Mouse (Mus musculus) heart, adult 8-10 months (tissue): Measurements from ENCODE around the gene Mgst3. TPM values are rescaled to one million over a fixed set of nuclear protein-coding genes. Genes with fewer than 3 reads are reported as not detected.
A peak's percentile ranks its signal among the peaks of the same experiment; 100 is the strongest.

Experiments used
- DNase-seq: peaks from one replicate; pipeline ENCODE4 v3.0.0; 2022; ENCODE audit warnings: low spot score
- total RNA-seq, 4 experiments: library from RNA; stranded (reverse); gene quantifications; 2 replicates each; pipeline ENCODE4 v1.2.4; 2022

The Mgst3 gene
- 100 to 1,000 TPM; 345 to 380 (median 359) TPM for total RNA-seq

- peak; percentile 97 for DNase-seq
These were observed at the start of gene Mgst3 for GRCm38 (mm10) chr1:167393683-167394492. Mgst3 (minus strand) TSS chr1:167393841.

- DNase-seq, result no peak
These were observed 44.7 kb upstream of the Mgst3 start for GRCm38 (mm10) chr1:167438231-167438885.

- no peak for DNase-seq
These were observed 43.5 kb upstream of the Mgst3 start for GRCm38 (mm10) chr1:167437091-167437490.

- DNase-seq, result no peak
These were observed 42.7 kb upstream of the Mgst3 start for GRCm38 (mm10) chr1:167436186-167436975.

- DNase-seq, result no peak
These were observed 41.3 kb upstream of the Mgst3 start for GRCm38 (mm10) chr1:167434931-167435330.

GRCm38 (mm10) chr1:167430976-167431676 lies 37.5 kb upstream of the Mgst3 start:
- no peak for DNase-seq

- DNase-seq, result no peak
These were observed 33.0 kb upstream of the Mgst3 start for GRCm38 (mm10) chr1:167426681-167427080.

GRCm38 (mm10) chr1:167425572-167425971 lies 31.9 kb upstream of the Mgst3 start:
- no peak for DNase-seq

- DNase-seq, result peak; percentile 64
These were observed 29.0 kb upstream of the Mgst3 start for GRCm38 (mm10) chr1:167422501-167423240.

GRCm38 (mm10) chr1:167414846-167415245 lies 21.2 kb upstream of the Mgst3 start:
- peak; percentile 74 for DNase-seq

GRCm38 (mm10) chr1:167411991-167412715 lies 18.5 kb upstream of the Mgst3 start:
- no peak for DNase-seq

GRCm38 (mm10) chr1:167409601-167410000 lies 16.0 kb upstream of the Mgst3 start:
- no peak for DNase-seq

GRCm38 (mm10) chr1:167405237-167405636 lies 11.6 kb upstream of the Mgst3 start:
- no peak for DNase-seq

GRCm38 (mm10) chr1:167393281-167393680 lies 360 bp downstream of the Mgst3 start:
- no peak for DNase-seq

GRCm38 (mm10) chr1:167392687-167393086 lies 954 bp downstream of the Mgst3 start:
- no peak for DNase-seq

GRCm38 (mm10) chr1:167392031-167392640 lies 1.5 kb downstream of the Mgst3 start:
- DNase-seq, result peak; percentile 41

GRCm38 (mm10) chr1:167391241-167391640 lies 2.4 kb downstream of the Mgst3 start:
- DNase-seq, result no peak

- no peak for DNase-seq
These were observed 3.3 kb downstream of the Mgst3 start for GRCm38 (mm10) chr1:167390381-167390780.

- no peak for DNase-seq
These were observed 4.1 kb downstream of the Mgst3 start for GRCm38 (mm10) chr1:167389584-167389983.

- no peak for DNase-seq
These were observed 5.1 kb downstream of the Mgst3 start for GRCm38 (mm10) chr1:167388571-167388970.
